Mouse (Mus musculus): ENCODE measurements at regions not wholly inside any gene's neighbourhood (a gene's known extent, or its start where the extent isn't known, plus 50 kb on each side); places are given as distances from the start of the nearest gene placed in this dataset.
A peak's percentile ranks its signal among the peaks of the same experiment; 100 is the strongest.

DNA sequence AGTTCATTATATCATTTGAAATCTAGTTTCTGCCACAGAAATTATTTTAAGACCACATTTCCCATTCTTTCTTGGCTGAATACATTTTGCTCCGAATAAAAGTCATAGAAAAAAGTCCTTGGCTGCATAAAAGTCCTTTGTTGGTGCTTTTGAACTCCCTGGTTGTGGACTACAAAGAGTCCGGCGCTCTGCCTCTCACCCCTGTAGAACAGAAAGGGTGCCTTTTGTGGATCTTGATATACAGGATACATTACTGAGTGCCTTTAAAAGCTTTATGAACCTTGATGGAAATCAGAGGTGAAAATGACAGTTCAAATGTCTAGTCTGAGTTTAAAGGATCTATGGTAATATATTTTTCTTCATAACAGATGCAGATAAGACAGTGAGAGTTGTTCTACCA lies 355.5 kb downstream of the Anxa1 start:
- no peak for DNase-seq (ENCODE audit: low read depth)

DNA sequence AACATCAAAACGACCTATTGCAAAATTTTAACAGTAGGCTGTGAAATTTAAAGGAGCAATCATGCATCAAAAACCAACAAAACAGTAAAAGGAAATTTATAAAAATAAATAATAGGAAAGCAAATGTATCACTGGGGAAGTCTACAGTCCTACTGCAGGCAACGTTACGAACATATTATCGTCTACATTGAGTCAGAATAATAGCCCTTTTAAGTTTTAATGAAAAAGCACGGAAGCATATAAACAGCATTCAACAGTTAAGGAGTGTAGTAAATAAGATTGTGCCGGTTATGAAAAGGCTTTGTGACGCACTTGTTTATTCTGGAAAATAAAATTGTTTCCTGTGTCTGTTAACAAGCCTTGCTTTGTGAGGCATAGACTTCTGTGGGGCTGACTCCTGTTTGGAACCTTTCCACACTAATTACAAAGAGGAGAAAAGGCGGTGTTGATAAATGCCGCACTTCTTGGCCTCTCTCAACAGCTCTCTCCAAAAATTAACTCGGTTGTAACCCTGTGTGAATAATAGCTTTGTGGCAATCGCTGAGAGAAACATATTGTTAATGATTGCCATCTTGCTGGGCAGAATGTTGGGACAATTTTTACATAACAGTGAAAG lies 363.0 kb downstream of the Anxa1 start:
- no peak for DNase-seq (ENCODE audit: low read depth)

DNA sequence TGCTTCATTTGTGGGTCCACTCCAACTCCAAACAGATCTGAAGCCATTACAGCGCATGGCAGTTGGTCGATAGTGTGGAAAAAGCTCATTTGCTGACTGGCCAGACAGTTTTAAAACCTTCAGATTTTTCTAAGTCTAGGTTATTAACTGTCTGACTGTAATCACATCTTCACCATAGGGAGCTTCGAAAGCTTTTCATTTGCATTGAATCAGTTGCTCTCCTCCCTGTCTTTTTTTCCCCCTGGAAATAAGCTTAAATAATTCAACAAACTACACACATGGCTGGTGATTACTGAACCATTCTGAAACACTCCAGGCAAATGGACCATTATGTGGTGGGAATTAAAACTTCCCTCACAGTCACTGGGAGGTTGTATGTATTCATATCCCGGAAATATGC lies 376.6 kb downstream of the Anxa1 start:
- DNase-seq (ENCODE audit: low read depth): no peak

DNA sequence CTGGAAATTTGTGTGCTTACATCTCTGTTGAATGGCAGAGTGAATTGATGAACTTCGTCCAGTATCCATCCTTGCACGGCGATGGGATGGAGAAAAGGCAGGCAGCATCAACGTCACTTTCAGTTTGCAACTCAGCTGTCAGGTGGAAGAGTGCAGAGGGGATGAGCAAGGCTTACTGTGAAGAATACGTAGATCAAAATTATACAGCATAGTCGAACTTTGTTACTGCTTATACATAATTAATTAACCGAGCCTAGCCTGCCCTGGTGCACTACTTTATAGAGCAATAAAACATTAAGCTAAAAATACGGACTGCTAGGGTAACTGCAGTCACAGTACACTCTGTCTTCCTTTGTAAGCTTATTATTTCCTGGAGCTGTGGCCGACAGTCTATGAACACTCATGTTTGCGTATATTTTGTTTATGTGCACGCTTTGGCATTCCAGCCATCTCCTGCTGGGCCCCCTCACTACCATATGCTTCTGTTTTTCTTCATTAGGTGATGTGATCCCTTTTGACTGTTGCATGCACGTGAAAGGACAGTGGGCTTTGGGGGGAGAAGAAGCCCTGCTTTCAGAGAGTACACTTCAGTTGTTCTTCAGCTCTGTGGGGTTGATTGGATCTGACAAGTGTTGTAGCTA lies 380.8 kb downstream of the Anxa1 start:
- DNase-seq (ENCODE audit: low read depth): no peak

DNA sequence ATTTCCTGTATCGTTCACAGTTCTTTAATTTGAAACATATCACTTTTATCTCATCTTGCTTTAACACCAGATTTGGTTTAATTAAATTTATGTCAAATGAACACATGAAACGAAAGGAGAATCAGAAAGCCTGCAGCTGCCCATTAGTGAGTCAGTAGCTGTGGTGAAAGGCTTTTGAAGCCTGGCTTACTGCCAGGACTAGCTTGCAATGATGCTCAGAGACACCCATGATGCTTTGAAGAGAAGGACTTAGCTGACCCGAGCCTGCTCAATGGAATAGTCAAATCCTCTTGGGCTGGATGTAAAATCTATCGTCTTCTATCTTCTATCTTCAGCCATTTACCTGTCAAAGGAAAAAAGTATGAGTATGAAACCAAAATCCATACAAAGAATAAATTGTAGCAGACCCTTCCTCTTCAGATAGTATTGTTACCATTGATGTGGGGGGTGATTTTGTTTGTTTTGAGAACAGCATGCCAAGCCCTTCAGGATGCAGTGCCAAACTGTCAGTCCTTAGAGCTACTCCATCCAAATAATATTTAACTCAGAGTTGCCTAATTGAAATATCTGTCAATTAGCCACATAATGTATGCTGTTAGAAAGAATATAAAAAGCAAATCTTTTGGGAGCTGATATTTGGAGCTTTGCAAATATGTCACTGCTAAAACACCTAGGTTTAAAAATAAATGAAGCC lies 384.7 kb downstream of the Anxa1 start:
- DNase-seq (ENCODE audit: low read depth): no peak

DNA sequence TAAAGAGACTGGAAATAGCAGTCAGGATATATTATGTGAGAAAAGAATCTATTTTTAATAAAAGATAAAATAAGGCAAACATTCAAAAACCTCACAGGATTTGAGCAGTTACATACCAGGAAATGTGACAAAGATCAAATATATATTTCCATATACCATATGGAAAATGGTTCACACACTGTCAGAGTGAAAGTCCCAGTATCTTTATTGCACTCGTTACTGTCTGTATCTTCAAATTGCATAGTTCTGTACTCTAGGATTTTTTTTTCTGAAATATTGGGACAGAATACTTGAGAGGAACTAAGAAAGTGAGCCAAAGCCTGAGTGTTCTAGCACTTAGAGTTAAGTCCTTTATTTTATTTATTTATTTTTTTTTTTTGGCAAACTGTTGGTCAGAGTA lies 403.5 kb downstream of the Anxa1 start:
- no peak for DNase-seq (ENCODE audit: low read depth)

DNA sequence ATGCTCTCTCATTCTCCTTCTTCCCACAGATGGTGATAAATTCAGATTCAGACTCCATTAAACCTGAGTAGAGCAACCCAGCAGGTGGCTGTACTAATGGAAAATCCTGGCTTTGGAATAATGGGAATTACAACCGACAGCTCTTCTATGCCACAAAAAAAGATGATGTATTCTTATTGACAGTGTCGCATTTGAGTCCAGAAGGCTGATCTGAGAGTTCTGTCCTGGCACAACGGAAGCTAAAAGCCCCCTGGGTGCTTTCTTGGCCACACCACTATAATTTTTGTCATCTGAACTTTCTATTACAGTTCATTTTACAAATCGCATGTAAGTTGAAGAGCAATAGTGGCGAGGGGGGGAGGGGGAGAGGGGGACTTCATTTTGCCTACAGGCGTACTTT lies 411.9 kb downstream of the Anxa1 start:
- DNase-seq (ENCODE audit: low read depth): no peak

DNA sequence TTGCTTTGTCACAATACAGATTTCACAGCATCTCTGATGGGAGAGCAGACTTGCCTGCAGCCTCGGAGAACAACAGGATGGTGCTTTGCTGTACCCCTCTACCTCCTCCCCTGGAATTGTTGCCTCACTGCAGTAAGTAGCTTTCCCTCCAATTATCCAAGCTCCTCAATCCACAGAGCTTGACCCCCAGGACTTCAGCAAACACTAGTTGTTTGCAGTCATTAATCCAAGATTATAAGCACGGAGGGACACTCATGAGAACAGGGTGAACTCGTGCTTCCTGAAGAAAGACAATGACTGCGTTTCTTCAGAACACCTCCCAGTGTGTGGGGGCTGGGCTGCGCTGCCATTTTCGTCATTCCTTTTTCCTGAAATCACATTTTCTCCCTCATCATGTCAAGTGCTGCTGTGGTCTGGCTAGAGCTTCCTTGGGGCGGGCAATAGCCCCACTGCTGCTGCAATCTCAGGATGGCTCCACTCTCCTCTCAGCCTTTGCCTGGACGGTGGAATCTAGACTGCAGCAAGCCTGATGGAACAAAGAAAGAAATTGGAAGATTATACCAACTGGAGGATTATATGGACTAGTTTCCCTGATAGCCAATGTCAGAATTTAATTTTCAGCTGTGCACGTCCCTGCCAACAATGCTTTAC lies 413.0 kb downstream of the Anxa1 start:
- no peak for DNase-seq (ENCODE audit: low read depth)

DNA sequence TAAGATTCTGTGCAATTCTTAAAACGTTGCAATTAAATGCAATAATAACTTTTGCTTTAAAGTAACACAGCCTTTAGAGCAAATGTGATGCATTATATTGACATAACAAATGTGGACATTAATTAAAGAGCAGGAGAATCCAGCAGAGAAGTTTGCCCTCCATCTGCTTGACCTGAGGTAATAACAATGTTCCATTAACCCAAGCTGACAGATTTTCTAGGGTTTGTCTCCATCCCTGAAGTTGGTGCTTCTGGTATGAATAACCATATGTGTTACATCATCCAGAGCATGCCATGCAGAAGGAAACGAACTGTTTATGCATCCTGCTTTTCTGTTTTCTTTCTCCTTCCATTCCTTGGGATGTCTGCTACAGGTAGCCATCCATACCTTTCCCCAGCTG lies 414.0 kb downstream of the Anxa1 start:
- no peak for DNase-seq (ENCODE audit: low read depth)

DNA sequence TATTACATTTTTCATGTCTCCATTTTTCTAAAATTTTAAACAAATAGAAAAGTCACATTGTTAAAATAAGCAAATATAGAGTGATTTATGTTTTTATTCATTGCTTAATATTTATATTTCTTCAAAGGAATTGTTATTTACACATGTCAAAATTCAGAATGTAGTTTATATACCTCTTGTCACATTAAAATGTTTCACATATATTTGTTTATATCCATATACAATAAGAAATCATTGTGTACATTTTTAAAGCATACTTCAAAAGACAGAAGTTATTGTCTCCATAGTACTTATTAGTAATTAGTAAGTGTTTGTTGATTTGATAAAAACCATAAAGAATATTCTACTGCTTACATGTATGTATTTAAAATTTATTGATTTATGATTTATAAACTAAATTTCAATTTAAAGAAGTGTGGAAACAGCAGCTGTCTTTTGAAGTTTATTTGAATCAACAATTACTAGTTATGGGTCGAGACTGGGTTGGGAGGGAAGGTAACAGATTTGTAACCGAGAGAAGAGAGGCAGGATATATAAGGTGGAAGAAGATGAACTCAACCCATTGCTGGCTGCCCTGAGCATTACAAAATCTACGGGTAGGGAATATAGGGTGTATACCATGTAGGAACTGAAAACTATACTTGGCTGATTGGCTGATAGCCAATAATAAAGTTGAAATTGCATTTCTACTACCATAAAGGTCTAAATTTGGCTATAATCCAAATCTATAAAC lies 420.8 kb downstream of the Anxa1 start:
- DNase-seq (ENCODE audit: low read depth): no peak

DNA sequence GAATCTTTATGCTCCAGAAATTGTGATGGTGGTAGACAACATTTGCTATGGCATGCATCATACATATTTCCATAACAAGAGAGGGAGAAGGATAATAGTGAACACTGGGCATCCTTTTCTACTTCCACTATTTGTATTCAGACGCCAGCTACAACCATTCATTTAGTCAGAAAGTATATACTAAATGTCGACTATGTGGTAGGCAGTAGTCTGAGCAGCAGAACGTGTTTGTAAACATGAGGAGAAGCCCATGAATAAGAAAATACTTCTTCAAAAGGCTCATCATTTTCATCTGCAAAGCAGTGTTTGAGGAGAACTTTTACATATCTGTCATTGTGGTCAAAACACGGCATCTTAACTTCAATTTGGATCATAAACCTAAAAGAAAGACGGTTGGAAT lies 421.4 kb downstream of the Anxa1 start:
- DNase-seq (ENCODE audit: low read depth): no peak

DNA sequence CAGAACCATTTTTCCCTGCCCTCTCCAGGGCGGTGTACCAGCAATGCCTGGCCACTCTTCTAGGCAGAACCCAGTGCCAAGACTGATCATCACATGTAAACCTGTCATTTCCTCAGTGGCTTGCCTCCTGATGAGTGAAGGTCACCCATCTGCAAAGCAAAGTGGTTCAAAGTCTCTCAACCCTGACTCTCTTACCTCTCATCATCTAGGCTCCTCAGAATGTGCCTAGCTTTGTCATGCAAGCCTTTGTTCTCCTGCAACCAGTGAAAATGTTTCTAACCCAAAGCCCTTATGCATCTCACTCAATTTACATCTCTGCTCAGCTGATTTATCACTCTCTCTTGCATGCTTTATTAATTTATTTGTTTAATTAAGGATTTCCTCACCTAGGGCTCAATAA lies 445.5 kb downstream of the Anxa1 start:
- no peak for DNase-seq (ENCODE audit: low read depth)

DNA sequence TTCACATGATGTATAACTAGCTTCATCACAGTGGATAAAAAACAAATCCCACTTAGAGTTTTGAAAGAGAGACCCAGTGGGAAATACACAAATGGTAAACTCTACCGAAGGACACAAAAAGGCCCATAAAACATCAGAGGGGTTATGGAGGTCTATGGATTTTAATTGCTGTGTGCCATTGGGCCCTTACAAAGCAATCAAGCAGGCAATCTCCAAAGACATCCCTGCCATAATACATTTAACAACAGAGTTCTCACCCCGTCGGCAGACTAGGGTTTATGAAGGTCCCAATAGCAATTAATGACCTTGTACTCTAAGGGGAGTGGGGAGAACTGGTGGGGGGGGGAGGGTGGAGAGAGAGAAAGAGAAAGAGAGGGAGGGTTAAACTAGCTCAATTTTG lies 448.0 kb downstream of the Anxa1 start:
- no peak for DNase-seq (ENCODE audit: low read depth)

DNA sequence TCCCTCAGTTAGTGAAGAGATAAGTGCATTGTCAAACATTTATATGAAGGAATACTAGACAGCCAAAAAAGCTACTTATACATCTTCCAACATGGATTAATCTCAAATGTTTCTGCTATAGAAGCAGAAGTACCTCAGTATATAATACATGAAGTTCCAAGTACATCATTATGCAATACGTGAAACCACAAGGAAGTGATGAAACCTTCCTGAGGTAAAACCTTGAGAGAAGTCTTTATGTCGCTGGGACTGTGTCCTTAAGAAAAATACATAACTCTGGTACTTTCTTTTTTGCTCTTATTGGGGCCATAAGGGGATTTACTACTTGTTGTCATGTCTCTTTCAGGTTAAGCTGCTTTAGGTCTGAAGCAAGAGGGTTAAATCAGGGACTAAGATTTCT lies 469.6 kb downstream of the Anxa1 start:
- DNase-seq (ENCODE audit: low read depth): no peak

DNA sequence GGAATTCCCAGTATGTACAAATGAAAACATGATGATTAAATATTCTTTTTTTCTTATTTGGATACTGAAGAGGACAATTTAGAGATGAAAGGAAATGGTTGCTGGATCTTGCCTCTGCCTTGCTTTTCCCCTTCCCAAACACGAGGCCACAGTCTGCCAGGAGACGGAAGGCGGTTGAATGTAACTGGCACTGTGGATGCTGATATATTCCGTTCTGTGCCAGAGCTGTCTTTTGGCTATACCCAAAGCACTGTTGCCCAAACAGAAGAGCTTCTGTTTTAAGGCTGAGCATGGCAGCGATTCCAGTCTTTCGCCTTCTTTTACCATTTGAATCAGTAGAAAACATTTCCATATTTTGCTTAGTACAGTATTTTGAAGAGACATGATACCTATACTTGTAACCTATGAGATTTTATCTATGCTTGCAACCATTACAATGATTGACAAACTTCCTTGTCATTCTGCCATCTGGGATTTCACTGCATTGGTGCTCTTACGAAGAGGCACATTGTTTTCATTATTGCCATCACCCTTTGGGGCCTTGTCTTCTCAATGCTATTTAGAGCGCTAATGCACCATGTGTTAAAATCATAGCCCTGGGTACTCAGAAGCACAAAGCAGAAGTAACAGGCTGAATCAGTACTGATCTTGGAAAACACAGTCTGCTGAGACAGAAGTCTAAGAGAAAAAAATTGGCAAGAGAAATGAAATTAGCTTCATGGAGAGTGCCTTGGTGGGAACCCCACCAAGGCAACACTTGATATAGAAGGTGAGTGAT lies 504.6 kb downstream of the Anxa1 start:
- no peak for DNase-seq (ENCODE audit: low read depth)

DNA sequence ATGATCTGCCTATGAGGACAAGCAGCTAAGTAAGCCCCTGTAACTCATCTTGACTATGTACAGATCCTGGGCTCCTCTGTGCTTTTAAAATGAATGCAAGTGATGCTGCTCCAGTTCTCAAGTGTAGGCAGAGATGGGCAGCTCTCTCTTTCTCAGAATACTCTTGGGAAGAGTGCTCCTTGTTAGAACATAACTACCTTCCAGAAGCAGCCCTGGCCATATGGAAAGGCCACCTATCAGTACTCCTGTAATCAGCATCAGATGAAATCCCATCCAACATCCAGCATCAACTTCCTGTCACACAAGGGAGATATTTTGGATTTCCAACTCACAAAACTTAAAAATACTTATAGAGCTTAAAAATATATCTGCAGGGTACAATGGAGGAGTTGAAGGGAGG lies 509.8 kb downstream of the Anxa1 start:
- no peak for DNase-seq (ENCODE audit: low read depth)

DNA sequence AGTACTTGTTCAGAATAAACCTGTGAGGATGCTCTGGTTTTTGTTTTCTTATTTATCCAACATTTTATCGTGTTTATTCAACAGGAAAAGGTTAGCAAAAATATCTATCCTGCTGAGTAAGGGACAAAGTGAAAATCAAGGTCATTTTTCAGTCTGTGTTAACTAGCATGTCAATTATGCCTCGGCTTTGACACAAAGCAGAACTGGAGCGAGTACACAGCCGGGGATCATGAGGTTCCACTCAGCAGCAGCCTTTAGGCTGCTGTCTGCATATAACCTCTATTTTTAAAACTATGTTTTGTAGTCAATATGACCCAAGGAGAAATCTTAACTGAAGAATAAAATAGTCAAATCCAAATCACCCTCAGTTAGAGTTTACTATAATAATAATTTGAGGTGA lies 542.6 kb downstream of the Anxa1 start:
- no peak for DNase-seq (ENCODE audit: low read depth)

DNA sequence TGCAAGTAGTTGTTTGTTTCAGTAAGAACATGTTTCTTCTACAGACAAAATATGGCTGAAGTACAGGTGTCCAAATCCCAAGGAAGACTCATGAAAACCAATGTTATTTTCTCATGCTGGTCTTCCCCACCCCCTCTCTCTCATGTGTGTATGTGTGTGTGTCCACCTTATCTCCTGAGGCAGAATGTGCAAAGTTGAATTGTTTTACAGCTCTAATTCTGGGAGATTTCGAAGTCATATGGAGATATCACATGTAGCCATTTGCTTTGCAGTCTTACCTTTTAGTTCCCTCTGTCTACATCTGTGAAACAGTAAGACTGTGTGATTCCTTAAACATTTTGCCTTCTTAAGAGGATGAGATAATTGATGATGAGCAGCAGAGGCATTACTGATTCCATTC lies 582.8 kb downstream of the Anxa1 start:
- no peak for DNase-seq (ENCODE audit: low read depth)

DNA sequence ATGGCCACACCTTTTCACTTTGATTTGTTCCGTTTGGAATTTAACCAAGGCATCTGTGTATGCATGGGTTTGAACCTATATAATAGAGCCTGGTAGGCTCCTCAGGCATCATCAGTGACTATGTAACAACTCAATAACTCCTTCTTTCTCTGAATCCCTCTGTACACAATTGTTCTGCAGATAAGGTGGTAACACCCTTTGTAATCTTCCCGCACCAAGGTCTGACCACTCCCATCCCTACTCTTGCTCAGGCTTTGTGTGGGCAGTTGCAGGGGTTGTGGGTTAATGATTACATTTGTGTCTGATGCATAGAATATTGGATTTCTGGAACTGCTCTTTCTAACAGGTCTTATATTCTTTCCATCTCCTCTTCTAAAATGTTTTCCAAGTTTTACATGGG lies 596.9 kb downstream of the Anxa1 start:
- DNase-seq (ENCODE audit: low read depth): peak; percentile 27

DNA sequence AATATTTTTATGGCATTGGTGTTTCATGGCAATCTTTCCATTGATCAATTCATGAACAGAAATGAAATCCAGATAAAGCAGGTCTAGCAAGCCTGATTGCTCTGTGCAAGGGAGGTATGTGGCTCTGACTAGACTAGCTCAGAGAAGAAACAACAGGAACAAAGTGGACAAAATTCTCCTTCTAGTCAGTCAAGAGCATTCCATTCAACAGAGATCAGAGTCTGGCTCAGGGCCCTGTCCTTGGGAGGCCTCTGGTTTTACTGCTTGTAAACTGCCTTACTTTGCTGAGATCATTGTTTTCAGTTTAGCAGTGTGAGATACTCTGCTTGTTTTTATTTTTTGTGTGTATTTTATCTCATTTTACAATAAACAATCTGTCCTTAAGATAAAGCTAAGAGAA lies 607.2 kb downstream of the Anxa1 start:
- no peak for DNase-seq (ENCODE audit: low read depth)

DNA sequence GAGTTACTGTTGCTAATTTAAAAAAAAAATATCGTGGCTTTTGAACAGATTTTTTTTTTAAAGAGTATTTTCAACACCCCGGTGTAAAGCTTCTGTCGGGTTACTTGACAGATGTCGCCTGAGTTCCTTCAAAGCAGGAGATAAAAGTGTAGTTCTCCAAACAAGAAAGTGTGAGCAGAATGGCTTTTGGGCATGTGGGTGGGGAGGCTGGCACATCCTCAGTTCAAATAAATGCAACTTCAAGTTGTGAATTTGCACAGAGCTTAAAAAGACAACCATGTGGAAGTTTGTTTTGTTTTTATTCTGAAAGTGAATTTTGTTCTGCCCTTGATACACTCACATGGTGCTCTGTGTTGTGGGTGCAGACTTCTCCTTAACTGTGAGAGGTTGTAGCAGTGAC lies 612.9 kb downstream of the Anxa1 start:
- DNase-seq (ENCODE audit: low read depth): no peak

DNA sequence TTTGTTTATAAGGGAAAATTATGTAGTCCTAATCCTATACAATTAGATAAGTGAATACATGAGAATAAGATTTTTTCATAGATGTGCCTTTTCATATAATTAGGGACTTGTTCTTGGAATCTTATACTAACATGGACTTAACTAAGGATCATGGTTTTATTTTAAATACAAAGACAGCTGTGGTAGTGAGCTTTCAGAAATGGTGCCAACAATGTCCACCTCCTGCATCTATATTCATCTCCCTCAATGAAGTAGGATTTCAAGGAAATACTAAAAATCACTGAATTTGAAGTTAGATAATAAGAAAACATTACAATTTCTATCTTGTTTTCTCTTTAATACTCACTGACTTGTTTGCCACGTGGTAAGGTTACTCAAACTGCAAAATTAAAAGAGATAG lies 619.8 kb downstream of the Anxa1 start:
- no peak for DNase-seq (ENCODE audit: low read depth)
